Mouse (Mus musculus) embryo, embryonic 10 days (tissue): Measurements from ENCODE around the gene Pigu.

ENCODE experiments used
- DNase-seq: peaks from one replicate; pipeline ENCODE4 v3.0.0-alpha.2; 2015; ENCODE audit warnings: low spot score

Pigu gene

GRCm38 (mm10) chr2:155356971-155357591 is at the start of gene Pigu:
TSS of gene Pigu (minus strand) at chr2:155357430.
- DNase-seq, result peak; percentile 98

GRCm38 (mm10) chr2:155404635-155405034 is 47.4 kb upstream of the Pigu start:
- DNase-seq, result no peak

- no peak for DNase-seq
These were observed 44.7 kb upstream of the Pigu start for GRCm38 (mm10) chr2:155401926-155402325.

GRCm38 (mm10) chr2:155400276-155400675 is 43.0 kb upstream of the Pigu start:
- no peak for DNase-seq

GRCm38 (mm10) chr2:155394586-155394985 is 37.4 kb upstream of the Pigu start:
- no peak for DNase-seq

- DNase-seq, result no peak
These were observed 31.3 kb upstream of the Pigu start for GRCm38 (mm10) chr2:155388573-155388972.

GRCm38 (mm10) chr2:155387052-155387451 is 29.8 kb upstream of the Pigu start:
- no peak for DNase-seq

- DNase-seq, result no peak
These were observed 29.3 kb upstream of the Pigu start for GRCm38 (mm10) chr2:155386534-155386899.

- peak; percentile 48 for DNase-seq
These were observed 28.7 kb upstream of the Pigu start for GRCm38 (mm10) chr2:155385731-155386533.

- peak; percentile 74 for DNase-seq
These were observed 27.9 kb upstream of the Pigu start for GRCm38 (mm10) chr2:155385090-155385489.

GRCm38 (mm10) chr2:155382791-155383438 is 25.7 kb upstream of the Pigu start:
- no peak for DNase-seq

GRCm38 (mm10) chr2:155382332-155382700 is 25.1 kb upstream of the Pigu start:
- peak; percentile 37 for DNase-seq

GRCm38 (mm10) chr2:155381643-155382331 is 24.6 kb upstream of the Pigu start:
- peak; percentile 98 for DNase-seq

GRCm38 (mm10) chr2:155381060-155381437 is 23.8 kb upstream of the Pigu start:
- DNase-seq, result peak; percentile 32

GRCm38 (mm10) chr2:155380261-155381059 is 23.2 kb upstream of the Pigu start, which contains the start of gene Trp53inp2:
TSS of gene Trp53inp2 (plus strand) at chr2:155381059.
- DNase-seq, result no peak

- no peak for DNase-seq
These were observed 19.0 kb upstream of the Pigu start for GRCm38 (mm10) chr2:155376191-155376590.

- DNase-seq, result no peak
These were observed 17.3 kb upstream of the Pigu start for GRCm38 (mm10) chr2:155374521-155374920.

GRCm38 (mm10) chr2:155373886-155374285 is 16.7 kb upstream of the Pigu start:
- no peak for DNase-seq

GRCm38 (mm10) chr2:155373302-155373701 is 16.1 kb upstream of the Pigu start:
- no peak for DNase-seq

GRCm38 (mm10) chr2:155372451-155372850 is 15.2 kb upstream of the Pigu start:
- no peak for DNase-seq

GRCm38 (mm10) chr2:155369333-155369883 is 12.2 kb upstream of the Pigu start:
- no peak for DNase-seq
